Mouse (Mus musculus) ovary, adult 10 weeks (tissue): Measurements from ENCODE around the gene N6amt1. TPM values are rescaled to one million over a fixed set of nuclear protein-coding genes. Genes with fewer than 3 reads are reported as not detected.

Experiments
- polyA plus RNA-seq: library from polyadenylated mRNA; stranded (reverse); fragments of 350-450 nt; fragmentation: Illumina TruSeq; extraction: RNeasy Lipid Tissue Mini Kit (QIAGEN cat#74804); gene quantifications from one replicate; pipeline ENCODE4 v1.2.3, GENCODE M21; 2014

The N6amt1 gene
- 25.4 TPM for polyA plus RNA-seq

DNA sequence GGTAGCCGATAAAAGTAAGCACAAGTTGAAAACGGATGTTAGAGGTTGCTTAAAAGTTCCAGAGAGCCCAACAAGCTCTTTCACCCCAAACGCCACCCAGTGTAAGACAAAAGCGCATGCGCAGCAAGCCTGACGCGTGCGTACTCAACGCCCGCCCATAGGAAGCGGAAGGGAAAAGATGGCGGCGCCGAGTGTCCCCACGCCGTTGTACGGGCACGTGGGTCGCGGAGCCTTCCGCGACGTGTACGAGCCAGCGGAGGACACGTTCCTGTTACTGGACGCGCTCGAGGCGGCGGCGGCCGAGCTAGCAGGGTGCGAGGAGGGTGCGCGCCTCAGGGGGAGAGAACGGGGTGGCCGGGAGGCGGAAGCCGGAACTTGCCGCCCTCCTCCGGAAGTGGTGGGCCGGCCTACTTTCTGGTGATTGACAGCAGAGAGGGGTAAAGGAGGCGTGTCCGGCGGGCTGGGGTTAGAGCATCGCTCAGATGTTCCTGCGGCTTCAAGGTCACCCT lies at the start of gene N6amt1:
Gene N6amt1, plus strand, starts transcription at position 111 of the 509 bp plus-strand sequence.

Other genes with a start within 250 kb of the N6amt1 start
- 57.2 TPM for gene Ltn1, start 78.4 kb downstream of the N6amt1 start, polyA plus RNA-seq
- gene Rwdd2b, start 86.4 kb downstream of the N6amt1 start, polyA plus RNA-seq: 7.9 TPM
- gene Usp16, start 100.5 kb downstream of the N6amt1 start, polyA plus RNA-seq: 120 TPM
- 584 TPM for gene Cct8, start 141.7 kb downstream of the N6amt1 start, polyA plus RNA-seq
- gene Map3k7cl, start 199.1 kb downstream of the N6amt1 start, polyA plus RNA-seq: 14.5 TPM